Mouse (Mus musculus): ENCODE measurements around the gene Kcnma1. TPM values are rescaled to one million over a fixed set of nuclear protein-coding genes. Genes with fewer than 3 reads are reported as not detected.

Gene Kcnma1
- polyA plus RNA-seq, 1 experiment from 2014 or later = 22.1 TPM

DNA sequence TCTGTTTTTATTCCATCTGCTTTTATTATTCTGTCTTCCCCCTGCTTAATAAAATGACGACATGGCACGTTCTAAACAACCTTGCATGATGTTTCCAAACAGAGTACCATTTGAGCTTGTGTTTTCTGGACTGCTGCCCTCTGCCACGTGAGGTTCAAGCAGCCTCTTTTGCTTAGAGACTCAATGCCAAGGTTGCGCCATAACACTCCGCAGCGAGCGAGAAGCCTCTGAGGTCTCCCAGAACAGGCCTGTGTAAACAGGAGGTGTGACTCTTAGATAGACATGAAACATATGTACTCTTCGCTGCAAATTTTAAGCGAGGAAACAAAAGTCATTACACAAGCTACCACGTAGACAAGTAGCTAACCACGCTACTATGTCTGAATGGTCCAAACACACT is 55.2 kb downstream of the Kcnma1 start:
- no peaks in the 10 kb centered on the region for H3K36me3 ChIP-seq
- H3K27ac ChIP-seq (replicated peaks) = no peak overlapping the region
- H3K4me2 ChIP-seq = no peak overlapping the region
- no peak overlapping the region for H3K4me3 ChIP-seq (replicated peaks)
- H3K9ac ChIP-seq (replicated peaks) = no peak overlapping the region
- H3K4me1 ChIP-seq = no peaks in the 10 kb centered on the region
- H3K27me3 ChIP-seq (replicated peaks) = no peaks in the 10 kb centered on the region
- ATAC-seq (ENCODE audit: low FRiP score) = no peak
- no peaks in the 10 kb centered on the region for H3K9me3 ChIP-seq (replicated peaks)
- 82% methylated on average over 11 of the region's 11 CpGs for WGBS

DNA sequence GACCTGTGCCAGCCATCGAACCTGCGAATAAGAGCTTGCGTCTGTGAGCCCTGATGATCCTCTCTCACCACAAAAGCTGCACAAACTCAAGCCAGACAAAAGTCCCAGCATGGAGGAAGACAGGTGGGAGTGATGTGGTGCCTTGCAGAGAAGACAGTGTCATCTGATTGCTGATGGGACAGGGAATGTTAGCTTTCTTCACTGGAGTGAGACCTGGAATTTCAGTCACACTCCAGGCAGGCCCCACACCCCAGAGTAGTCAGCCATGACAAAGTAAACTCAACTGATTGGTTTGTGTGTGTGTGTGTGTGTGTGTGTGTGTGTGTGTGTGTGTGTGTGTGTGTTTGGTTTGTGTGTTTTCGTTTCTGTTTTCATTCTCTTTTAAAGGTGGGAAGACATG is 57.0 kb downstream of the Kcnma1 start:
- 79% methylated on average over 4 of the region's 4 CpGs for WGBS
- no peak overlapping the region for H3K27ac ChIP-seq (replicated peaks)
- no peaks in the 10 kb centered on the region for H3K27me3 ChIP-seq (replicated peaks)
- no peak for ATAC-seq (ENCODE audit: low FRiP score)
- H3K4me3 ChIP-seq (replicated peaks) = no peak overlapping the region
- no peaks in the 10 kb centered on the region for H3K4me1 ChIP-seq
- no peaks in the 10 kb centered on the region for H3K9me3 ChIP-seq (replicated peaks)
- no peaks in the 10 kb centered on the region for H3K36me3 ChIP-seq
- no peak overlapping the region for H3K9ac ChIP-seq (replicated peaks)
- no peak overlapping the region for H3K4me2 ChIP-seq

DNA sequence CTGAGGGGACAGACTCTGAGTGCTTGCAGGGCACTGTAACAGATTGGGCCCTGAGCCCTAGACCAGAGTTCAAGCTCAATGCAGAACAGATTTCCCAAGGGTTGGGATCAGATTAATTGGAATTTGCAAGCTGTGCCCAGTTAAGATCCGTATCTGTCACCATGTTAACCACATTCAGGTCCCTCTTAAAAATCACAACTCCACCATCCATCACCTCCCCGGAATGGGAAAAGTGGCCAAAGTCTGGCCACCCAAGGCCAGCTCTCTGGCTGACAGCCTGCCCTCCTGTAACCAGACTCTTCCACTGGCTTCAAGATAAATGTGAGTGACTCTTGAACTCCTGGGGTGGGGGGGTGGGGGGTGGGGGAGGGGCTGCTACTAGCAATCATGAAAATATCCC is 70.4 kb downstream of the Kcnma1 start:
- ATAC-seq (ENCODE audit: low FRiP score) = no peak
- H3K4me1 ChIP-seq = peaks cover 2% of the 10 kb centered on the region; the same call in 1 of the 2 replicates
- WGBS = 63% methylated on average over 2 of the region's 2 CpGs
- H3K27me3 ChIP-seq (replicated peaks) = no peaks in the 10 kb centered on the region
- H3K4me3 ChIP-seq (replicated peaks) = no peak overlapping the region
- no peak overlapping the region for H3K4me2 ChIP-seq
- H3K27ac ChIP-seq (replicated peaks) = no peak overlapping the region
- no peak overlapping the region for H3K9ac ChIP-seq (replicated peaks)
- no peaks in the 10 kb centered on the region for H3K9me3 ChIP-seq (replicated peaks)
- no peaks in the 10 kb centered on the region for H3K36me3 ChIP-seq

DNA sequence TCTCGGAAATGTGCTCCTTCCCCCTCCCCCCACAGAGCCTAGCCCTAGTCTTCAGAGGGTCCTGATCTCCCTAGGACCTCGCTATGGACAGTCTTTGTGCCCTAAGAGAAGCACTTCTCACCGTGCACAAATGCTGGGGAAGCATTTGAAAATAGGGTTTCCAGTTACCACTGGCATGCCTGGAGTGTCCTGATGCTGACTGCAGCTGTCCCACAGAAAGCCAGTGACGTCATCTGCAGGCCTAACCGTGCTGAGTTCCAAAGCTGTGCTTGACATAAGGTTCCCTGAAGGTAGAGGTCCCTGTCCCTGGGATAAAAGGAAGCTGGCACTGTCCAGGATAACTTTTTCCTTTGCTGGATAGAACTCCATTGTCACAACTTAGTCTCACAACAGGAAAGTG is 71.1 kb downstream of the Kcnma1 start:
- no peak overlapping the region for H3K27ac ChIP-seq (replicated peaks)
- WGBS = 58% methylated on average over 5 of the region's 5 CpGs
- H3K27me3 ChIP-seq (replicated peaks) = no peaks in the 10 kb centered on the region
- peaks cover 2% of the 10 kb centered on the region; the same call in 1 of the 2 replicates for H3K4me1 ChIP-seq
- H3K4me3 ChIP-seq (replicated peaks) = no peak overlapping the region
- H3K9ac ChIP-seq (replicated peaks) = no peak overlapping the region
- no peaks in the 10 kb centered on the region for H3K9me3 ChIP-seq (replicated peaks)
- no peaks in the 10 kb centered on the region for H3K36me3 ChIP-seq
- no peak for ATAC-seq (ENCODE audit: low FRiP score)
- H3K4me2 ChIP-seq = no peak overlapping the region

DNA sequence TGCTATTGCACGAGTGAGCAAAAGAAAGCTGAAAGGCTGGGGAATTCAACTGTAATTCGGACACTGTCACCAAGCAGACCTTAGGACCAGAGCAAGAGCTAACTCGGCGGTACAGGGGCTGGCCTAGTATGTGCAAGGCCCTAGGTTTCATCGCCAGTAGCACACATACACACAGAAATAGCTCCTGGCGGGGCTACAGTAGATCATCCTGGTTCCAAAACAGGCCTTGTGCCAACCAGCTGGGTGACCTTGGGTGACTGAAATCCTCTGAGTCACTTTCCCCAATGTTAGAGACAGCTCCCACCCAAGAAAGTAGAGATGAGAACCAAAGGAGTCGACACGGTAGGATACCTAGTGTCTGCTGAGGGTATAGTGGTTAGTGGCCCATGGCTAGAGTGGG is 72.2 kb downstream of the Kcnma1 start:
- Histone ChIP-seq H3K27ac (replicated peaks) (no peak overlapping the region), H3K4me1 (no peaks in the 10 kb centered on the region; the same call in 1 of the 2 replicates), H3K9ac (replicated peaks) (no peak overlapping the region), H3K36me3 (no peaks in the 10 kb centered on the region), H3K4me2 (no peak overlapping the region), H3K4me3 (replicated peaks) (no peak overlapping the region), H3K9me3 (replicated peaks) (no peaks in the 10 kb centered on the region), H3K27me3 (replicated peaks) (no peaks in the 10 kb centered on the region)
- ATAC-seq (ENCODE audit: low FRiP score) = no peak
- 88% methylated on average over 8 of the region's 8 CpGs for WGBS

DNA sequence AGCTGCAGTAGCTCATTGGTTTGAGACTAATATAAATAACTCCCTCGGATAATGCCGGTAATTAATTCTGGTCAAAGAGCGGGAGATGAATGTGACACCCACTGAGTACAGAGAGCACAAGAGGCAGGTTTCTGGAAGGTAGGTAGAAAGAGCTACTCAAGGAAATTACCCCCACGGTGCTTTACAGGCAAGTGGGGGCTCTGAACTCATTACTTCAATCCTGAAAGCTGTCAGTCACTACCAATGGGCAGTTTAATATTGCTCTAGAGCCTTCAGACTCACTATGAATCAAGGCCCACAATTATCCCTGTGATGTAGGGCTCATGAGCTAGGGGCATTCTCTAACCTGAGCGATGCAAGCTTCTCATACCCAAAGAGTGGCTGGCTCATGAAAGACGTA is 79.3 kb downstream of the Kcnma1 start:
- ATAC-seq (ENCODE audit: low FRiP score) = peak; percentile 47; the same call in 1 of the 2 replicates
- H3K9me3 ChIP-seq (replicated peaks) = no peaks in the 10 kb centered on the region
- H3K4me2 ChIP-seq = no peak overlapping the region
- H3K27ac ChIP-seq (replicated peaks) = no peak overlapping the region
- H3K27me3 ChIP-seq (replicated peaks) = no peaks in the 10 kb centered on the region
- no peak overlapping the region for H3K4me3 ChIP-seq (replicated peaks)
- no peaks in the 10 kb centered on the region for H3K36me3 ChIP-seq
- H3K4me1 ChIP-seq = 0 out of 2 replicates have a peak, but pooled peaks cover 5% of the 10 kb centered on the region
- WGBS = 44% methylated on average over 6 of the region's 6 CpGs
- H3K9ac ChIP-seq (replicated peaks) = no peak overlapping the region

DNA sequence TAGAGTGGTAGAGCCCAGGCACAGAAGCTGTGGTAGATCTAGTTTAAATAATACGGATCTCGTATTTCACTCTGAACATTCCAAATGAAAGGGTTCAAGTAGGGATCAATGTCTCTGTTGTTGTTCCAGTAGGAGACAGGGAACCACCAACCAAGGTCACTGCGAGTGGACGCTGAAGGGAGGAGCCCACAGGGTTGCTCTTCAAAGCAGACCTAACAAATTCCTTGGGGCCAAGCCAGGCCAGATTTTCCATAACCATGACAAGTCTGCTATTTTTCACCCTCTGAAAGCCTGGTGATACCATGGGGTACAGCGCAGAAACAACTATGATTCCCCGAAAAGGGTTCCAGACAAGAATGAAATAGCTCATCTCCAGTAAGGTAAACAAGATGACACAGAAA is 82.6 kb downstream of the Kcnma1 start:
- no peak overlapping the region for H3K4me2 ChIP-seq
- 91% methylated on average over 6 of the region's 6 CpGs for WGBS
- H3K9me3 ChIP-seq (replicated peaks) = no peaks in the 10 kb centered on the region

DNA sequence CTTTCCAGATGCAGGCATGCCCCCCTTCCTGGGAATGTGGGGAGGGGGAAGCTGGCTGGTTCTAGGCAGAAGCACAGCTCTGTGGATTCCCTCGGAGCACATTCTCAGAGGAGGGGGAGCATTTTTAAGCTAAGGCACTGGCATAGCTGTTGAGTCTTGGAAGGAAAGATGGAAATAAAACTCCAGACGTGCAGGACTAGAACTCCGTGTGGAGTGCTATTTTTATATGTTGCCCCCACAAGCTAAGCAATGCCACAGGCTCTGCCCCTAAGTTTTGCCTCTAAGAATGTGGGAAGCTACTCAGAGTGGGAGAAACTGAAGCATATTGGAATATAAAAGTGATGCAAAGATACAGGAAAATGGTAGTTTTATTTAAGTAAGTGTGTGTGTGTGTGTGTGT is 85.1 kb downstream of the Kcnma1 start:
- H3K9ac ChIP-seq (replicated peaks) = no peak overlapping the region
- H3K36me3 ChIP-seq = no peaks in the 10 kb centered on the region
- H3K4me1 ChIP-seq = no peaks in the 10 kb centered on the region
- no peak overlapping the region for H3K4me2 ChIP-seq
- ATAC-seq (ENCODE audit: low FRiP score) = no peak
- H3K27me3 ChIP-seq (replicated peaks) = no peaks in the 10 kb centered on the region
- H3K4me3 ChIP-seq (replicated peaks) = no peak overlapping the region
- WGBS = 82% methylated on average over 3 of the region's 3 CpGs
- no peak overlapping the region for H3K27ac ChIP-seq (replicated peaks)
- no peaks in the 10 kb centered on the region for H3K9me3 ChIP-seq (replicated peaks)

More for the DNA sequence above, 82.6 kb downstream of the Kcnma1 start:
- H3K27ac ChIP-seq (replicated peaks) = no peak overlapping the region
- no peak overlapping the region for H3K4me3 ChIP-seq (replicated peaks)
- H3K27me3 ChIP-seq (replicated peaks) = no peaks in the 10 kb centered on the region
- no peak for ATAC-seq (ENCODE audit: low FRiP score)
- no peaks in the 10 kb centered on the region for H3K36me3 ChIP-seq
- H3K4me1 ChIP-seq = 0 out of 2 replicates have a peak, but pooled peaks cover 5% of the 10 kb centered on the region
- no peak overlapping the region for H3K9ac ChIP-seq (replicated peaks)

DNA sequence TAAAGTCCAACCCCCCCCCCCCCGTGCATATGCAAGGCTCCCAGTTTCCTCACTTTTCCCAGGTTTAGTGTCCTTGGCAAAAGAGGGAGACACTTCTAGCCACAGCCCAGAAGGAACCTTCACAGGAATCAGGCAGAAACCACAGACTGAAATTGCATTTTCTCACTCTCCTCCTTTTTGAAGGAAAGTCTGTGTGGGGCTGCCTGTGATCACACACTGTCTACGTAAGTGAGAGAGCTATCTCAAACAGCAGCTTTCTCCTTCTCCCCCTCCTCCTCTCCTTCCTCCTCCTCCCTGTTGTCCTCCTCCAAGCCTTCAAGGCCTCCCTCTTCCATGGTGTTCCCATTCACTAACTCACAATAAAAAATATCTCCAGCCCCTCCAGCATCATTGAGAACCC is 90.9 kb downstream of the Kcnma1 start:
- Histone ChIP-seq H3K4me1 (0 out of 2 replicates have a peak, but pooled peaks cover 3% of the 10 kb centered on the region), H3K9ac (replicated peaks) (no peak overlapping the region), H3K4me3 (replicated peaks) (no peak overlapping the region), H3K27me3 (replicated peaks) (no peaks in the 10 kb centered on the region), H3K36me3 (no peaks in the 10 kb centered on the region), H3K27ac (replicated peaks) (no peak overlapping the region), H3K4me2 (no peak overlapping the region), H3K9me3 (replicated peaks) (no peaks in the 10 kb centered on the region)
- ATAC-seq (ENCODE audit: low FRiP score) = no peak
- WGBS = 85% methylated on average over 2 of the region's 2 CpGs

DNA sequence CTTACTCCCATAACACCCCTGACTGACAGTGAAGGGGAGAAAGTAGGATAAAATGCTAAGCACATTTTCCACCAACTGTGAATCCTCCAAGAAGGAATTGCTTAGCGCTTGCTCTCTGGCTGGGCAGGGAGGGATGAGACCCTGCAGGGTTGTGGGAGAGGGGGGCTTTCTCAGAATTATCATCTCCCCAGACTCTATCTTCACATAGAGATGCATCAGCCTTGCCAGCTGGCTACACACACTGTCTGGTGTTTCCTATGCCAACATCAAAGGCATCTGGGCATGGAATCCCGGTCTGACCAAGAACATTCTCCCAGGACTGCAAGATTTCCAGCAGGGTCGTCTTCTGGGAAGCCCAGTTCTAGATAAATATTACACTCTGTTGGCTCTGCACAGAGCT is 91.5 kb downstream of the Kcnma1 start:
- Histone ChIP-seq H3K27me3 (replicated peaks) (no peaks in the 10 kb centered on the region), H3K9ac (replicated peaks) (no peak overlapping the region), H3K4me2 (no peak overlapping the region), H3K9me3 (replicated peaks) (no peaks in the 10 kb centered on the region), H3K4me1 (0 out of 2 replicates have a peak, but pooled peaks cover 3% of the 10 kb centered on the region), H3K36me3 (no peaks in the 10 kb centered on the region), H3K27ac (replicated peaks) (peak overlapping the region; percentile 15; the same call in 1 of the 2 replicates), H3K4me3 (replicated peaks) (no peak overlapping the region)
- 71% methylated on average over 3 of the region's 3 CpGs for WGBS
- no peak for ATAC-seq (ENCODE audit: low FRiP score)

DNA sequence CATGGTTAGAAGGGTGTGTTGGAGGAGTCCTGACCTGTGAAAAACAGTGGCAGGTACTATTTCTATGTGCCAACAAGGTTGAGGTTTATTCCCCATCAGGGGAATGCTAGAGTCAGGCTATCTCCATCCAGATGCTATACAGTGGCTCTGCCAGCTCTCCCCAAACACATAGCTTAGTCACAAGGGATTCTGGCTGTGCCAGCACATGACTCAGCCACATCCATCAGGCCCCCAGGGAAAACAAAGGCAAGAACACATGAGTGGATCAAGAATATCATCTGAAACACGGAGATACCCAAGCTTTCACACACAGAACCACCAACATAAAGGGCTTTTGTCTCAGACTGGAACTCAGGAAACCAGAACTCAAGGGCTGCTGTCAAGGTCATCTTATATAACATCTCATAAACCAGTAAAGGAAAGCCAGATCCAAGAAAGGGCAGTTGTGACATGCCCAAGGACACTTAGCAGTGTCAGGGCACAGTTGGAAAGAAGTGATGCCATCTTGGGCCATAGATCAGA is 103.1 kb downstream of the Kcnma1 start:
- Histone ChIP-seq H3K36me3 (no peaks in the 10 kb centered on the region), H3K4me2 (no peak overlapping the region), H3K9ac (replicated peaks) (no peak overlapping the region), H3K4me1 (peaks cover 8% of the 10 kb centered on the region; the same call in 1 of the 2 replicates), H3K27me3 (replicated peaks) (no peaks in the 10 kb centered on the region), H3K27ac (replicated peaks) (no peak overlapping the region), H3K4me3 (replicated peaks) (no peak overlapping the region), H3K9me3 (replicated peaks) (no peaks in the 10 kb centered on the region)
- ATAC-seq (ENCODE audit: low FRiP score) = no peak
- WGBS = 71% methylated on average over 1 of the region's 1 CpGs

DNA sequence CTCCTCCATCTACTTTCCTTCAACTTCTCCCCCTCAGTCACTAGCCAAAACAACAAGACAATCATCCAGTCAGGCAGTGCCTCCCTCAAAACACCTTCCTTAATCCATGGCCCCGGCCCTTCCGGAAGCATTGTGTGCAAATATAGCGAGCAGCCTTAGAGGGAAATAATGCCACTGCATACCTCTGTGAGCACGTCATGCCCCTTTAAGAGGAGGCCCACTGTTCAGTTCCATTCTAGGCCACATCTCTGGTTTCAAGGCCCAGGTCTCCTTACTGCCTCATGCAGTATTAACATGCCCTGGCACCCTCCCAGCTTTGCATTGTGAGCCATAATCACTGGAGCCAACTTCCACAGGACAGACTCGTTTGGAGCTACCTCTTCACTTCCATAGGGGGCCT is 105.7 kb downstream of the Kcnma1 start:
- H3K9me3 ChIP-seq (replicated peaks) = no peaks in the 10 kb centered on the region
- H3K9ac ChIP-seq (replicated peaks) = no peak overlapping the region
- H3K27ac ChIP-seq (replicated peaks) = no peak overlapping the region
- H3K27me3 ChIP-seq (replicated peaks) = no peaks in the 10 kb centered on the region
- 81% methylated on average over 5 of the region's 5 CpGs for WGBS
- H3K4me3 ChIP-seq (replicated peaks) = no peak overlapping the region
- ATAC-seq (ENCODE audit: low FRiP score) = no peak
- H3K36me3 ChIP-seq = no peaks in the 10 kb centered on the region
- H3K4me2 ChIP-seq = no peak overlapping the region
- peaks cover 14% of the 10 kb centered on the region for H3K4me1 ChIP-seq

Measured in neural tube, embryonic 15.5 days (tissue).